Mouse (Mus musculus) hindbrain, embryonic 14.5 days (tissue): Measurements from ENCODE around the gene Hmgb1. TPM values are rescaled to one million over a fixed set of nuclear protein-coding genes. Genes with fewer than 3 reads are reported as not detected.

Experiments
- ATAC-seq: fragments of 200-750 bp; cut with Nextera tagmentation; 2 replicates; pipeline ENCODE4 v1.8.0; 2017; ENCODE audit warnings: moderate number of reproducible peaks, mild to moderate bottlenecking, moderate TSS enrichment, moderate library complexity; ENCODE audit not compliant: low FRiP score
- DNase-seq: peaks from one replicate; pipeline ENCODE4 v3.0.0-alpha.2; 2015; ENCODE audit warnings: low spot score
- H3K27ac ChIP-seq: fragments of 300-500 bp; sonication (generic); 2 replicates; pipeline ENCODE4 v1.5.1; 2014; ENCODE audit warnings: mild to moderate bottlenecking, moderate library complexity
- H3K27me3 ChIP-seq: fragments of 300-500 bp; sonication (generic); 2 replicates; pipeline ENCODE4 v1.6.1; 2014; ENCODE audit warnings: mild to moderate bottlenecking, low read length, mixed read lengths; ENCODE audit not compliant: control insufficient read depth, insufficient read depth
- H3K36me3 ChIP-seq: fragments of 300-500 bp; sonication (generic); replicated peaks from 2 replicates; pipeline ENCODE4 v1.6.1; 2014; ENCODE audit not compliant: control insufficient read depth, insufficient read depth
- H3K4me1 ChIP-seq: fragments of 300-500 bp; sonication (generic); replicated peaks from 2 replicates; pipeline ENCODE4 v1.6.1; 2014; ENCODE audit warnings: antibody characterized with exemption, low read length, mixed read lengths; ENCODE audit not compliant: control insufficient read depth, insufficient read depth
- H3K4me2 ChIP-seq: fragments of 300-500 bp; sonication (generic); replicated peaks from 2 replicates; pipeline ENCODE4 v1.6.1; 2014; ENCODE audit warnings: mild to moderate bottlenecking, moderate library complexity
- H3K4me3 ChIP-seq: fragments of 300-500 bp; sonication (generic); replicated peaks from 2 replicates; pipeline ENCODE4 v1.5.1; 2014; ENCODE audit warnings: mild to moderate bottlenecking, low read length
- H3K9ac ChIP-seq: fragments of 300-500 bp; sonication (generic); 2 replicates; pipeline ENCODE4 v1.6.1; 2014
- H3K9me3 ChIP-seq: fragments of 300-500 bp; sonication (generic); 2 replicates; pipeline ENCODE4 v1.6.1; 2016; ENCODE audit warnings: low read length; ENCODE audit not compliant: control insufficient read depth
- WGBS: fragments of 180-500 bp; shearing (Covaris S2); extraction: QIAGEN DNeasy Blood & Tissue Kit; methylation state at CpG from one replicate; pipeline ENCODE4 v1.1.7; 2014; 5-methylcytosine and 5-hydroxymethylcytosine counted together
- polyA plus RNA-seq: library from polyadenylated mRNA; unstranded; fragments of >200 nt; fragmentation: Nextera tagmentation; extraction: Ambion mirVana; gene quantifications from 2 replicates; pipeline ENCODE4 v1.2.1, GENCODE M21; 2014

Hmgb1 gene
- polyA plus RNA-seq, 1 experiment from 2014 or later, result 792 TPM

- no peak overlapping the region for H3K9ac ChIP-seq
- H3K27ac ChIP-seq, result no peak overlapping the region
- DNase-seq, result no peak
- WGBS, result 59% methylated on average over 18 of the region's 18 CpGs
- no peak for ATAC-seq
- peaks cover 10% of the 10 kb centered on the region; the same call in 1 of the 2 replicates for H3K4me1 ChIP-seq
- peaks cover 7% of the 10 kb centered on the region; the same call in 1 of the 2 replicates for H3K27me3 ChIP-seq
- H3K4me2 ChIP-seq, result no peak overlapping the region
- H3K9me3 ChIP-seq, result no peaks in the 10 kb centered on the region
- H3K36me3 ChIP-seq, result no peaks in the 10 kb centered on the region
- no peak overlapping the region for H3K4me3 ChIP-seq
These were observed 164.1 kb downstream of the Hmgb1 start for GRCm38 (mm10) chr5:149020059-149020680.

- Histone ChIP-seq H3K4me2 (no peak overlapping the region), H3K27me3 (peaks cover 7% of the 10 kb centered on the region; the same call in 1 of the 2 replicates), H3K27ac (no peak overlapping the region), H3K4me1 (peaks cover 10% of the 10 kb centered on the region; the same call in 1 of the 2 replicates), H3K4me3 (no peak overlapping the region), H3K9ac (no peak overlapping the region), H3K36me3 (no peaks in the 10 kb centered on the region), H3K9me3 (no peaks in the 10 kb centered on the region)
- DNase-seq, result no peak
- 87% methylated on average over 3 of the region's 3 CpGs for WGBS
- no peak for ATAC-seq
These were observed 166.4 kb downstream of the Hmgb1 start for GRCm38 (mm10) chr5:149017666-149018415.

GRCm38 (mm10) chr5:149017181-149017580, 167.1 kb downstream of the Hmgb1 start:
- Histone ChIP-seq H3K27ac (no peak overlapping the region), H3K4me1 (peaks cover 10% of the 10 kb centered on the region; the same call in 1 of the 2 replicates), H3K27me3 (peaks cover 7% of the 10 kb centered on the region; the same call in 1 of the 2 replicates), H3K4me3 (no peak overlapping the region), H3K9ac (no peak overlapping the region), H3K9me3 (no peaks in the 10 kb centered on the region), H3K4me2 (no peak overlapping the region), H3K36me3 (no peaks in the 10 kb centered on the region)
- ATAC-seq (no peak), DNase-seq (no peak)
- WGBS, result 95% methylated on average over 3 of the region's 3 CpGs

- 76% methylated on average over 5 of the region's 5 CpGs for WGBS
- DNase-seq (no peak), ATAC-seq (no peak)
- Histone ChIP-seq H3K4me2 (peak overlapping the region; percentile 87), H3K27ac (no peak overlapping the region), H3K27me3 (peaks cover 7% of the 10 kb centered on the region; the same call in 1 of the 2 replicates), H3K4me3 (no peak overlapping the region; the same call in 1 of the 2 replicates), H3K4me1 (peaks cover 10% of the 10 kb centered on the region; the same call in 1 of the 2 replicates), H3K9ac (no peak overlapping the region), H3K36me3 (no peaks in the 10 kb centered on the region), H3K9me3 (no peaks in the 10 kb centered on the region)
These were observed 168.0 kb downstream of the Hmgb1 start for GRCm38 (mm10) chr5:149016261-149016660.

- DNase-seq (no peak), ATAC-seq (peak; percentile 68)
- peaks cover 10% of the 10 kb centered on the region; the same call in 1 of the 2 replicates for H3K4me1 ChIP-seq
These were observed 168.7 kb downstream of the Hmgb1 start for GRCm38 (mm10) chr5:149015335-149016201.

GRCm38 (mm10) chr5:149014600-149015268, 169.6 kb downstream of the Hmgb1 start:
- Histone ChIP-seq H3K9ac (peak overlapping the region; percentile 60; the same call in 1 of the 2 replicates), H3K4me3 (peak overlapping the region; percentile 41), H3K9me3 (no peaks in the 10 kb centered on the region), H3K27me3 (peaks cover 7% of the 10 kb centered on the region; the same call in 1 of the 2 replicates), H3K4me1 (peaks cover 10% of the 10 kb centered on the region; the same call in 1 of the 2 replicates), H3K36me3 (no peaks in the 10 kb centered on the region), H3K4me2 (peak overlapping the region; percentile 87), H3K27ac (no peak overlapping the region)
- 11% methylated on average over 17 of the region's 17 CpGs for WGBS
- DNase-seq (no peak), ATAC-seq (peak; percentile 4; the same call in 1 of the 2 replicates)

More at GRCm38 (mm10) chr5:149015335-149016201, 168.7 kb downstream of the Hmgb1 start:
- Histone ChIP-seq H3K27ac (no peak overlapping the region), H3K4me3 (peak overlapping the region; percentile 41), H3K27me3 (peaks cover 7% of the 10 kb centered on the region; the same call in 1 of the 2 replicates), H3K4me2 (peak overlapping the region; percentile 87), H3K9ac (peak overlapping the region; percentile 60), H3K9me3 (no peaks in the 10 kb centered on the region), H3K36me3 (no peaks in the 10 kb centered on the region)
- 2% methylated on average over 36 of the region's 37 CpGs for WGBS

- Histone ChIP-seq H3K4me2 (no peak overlapping the region), H3K9me3 (no peaks in the 10 kb centered on the region), H3K4me1 (peaks cover 10% of the 10 kb centered on the region; the same call in 1 of the 2 replicates), H3K27ac (no peak overlapping the region), H3K27me3 (peaks cover 7% of the 10 kb centered on the region; the same call in 1 of the 2 replicates), H3K9ac (no peak overlapping the region), H3K36me3 (no peaks in the 10 kb centered on the region), H3K4me3 (no peak overlapping the region)
- WGBS, result 74% methylated on average over 7 of the region's 7 CpGs
- DNase-seq, result no peak
- ATAC-seq, result no peak
These were observed 170.3 kb downstream of the Hmgb1 start for GRCm38 (mm10) chr5:149013817-149014508.

- H3K27me3 ChIP-seq, result no peaks in the 10 kb centered on the region
- no peaks in the 10 kb centered on the region for H3K36me3 ChIP-seq
- no peak overlapping the region for H3K4me3 ChIP-seq
- no peaks in the 10 kb centered on the region for H3K9me3 ChIP-seq
- no peak for ATAC-seq
- no peaks in the 10 kb centered on the region; the same call in 1 of the 2 replicates for H3K4me1 ChIP-seq
- no peak overlapping the region for H3K4me2 ChIP-seq
- H3K9ac ChIP-seq, result no peak overlapping the region
- WGBS, result 86% methylated on average over 3 of the region's 3 CpGs
- DNase-seq, result no peak
- H3K27ac ChIP-seq, result no peak overlapping the region
These were observed 175.2 kb downstream of the Hmgb1 start for GRCm38 (mm10) chr5:149009111-149009510.
